Mouse (Mus musculus): Measurements from ENCODE around the gene 6430548M08Rik. TPM values are rescaled to one million over a fixed set of nuclear protein-coding genes. Genes with fewer than 3 reads are reported as not detected.

Gene 6430548M08Rik
- total and polyA plus RNA-seq, 2 experiments, result 2.4 to 2.9 TPM

GRCm38 (mm10) chr8:120207364-120207763 is 93.4 kb downstream of the 6430548M08Rik start:
- Histone ChIP-seq H3K27me3 (ENCODE audit: control insufficient read depth, insufficient read depth, low read length) (no peaks in the 10 kb centered on the region), H3K36me3 (ENCODE audit: control insufficient read depth, insufficient read depth, low read length) (no peaks in the 10 kb centered on the region), H3K9ac (ENCODE audit: low read depth, low read length) (no peak overlapping the region), H3K79me2 (ENCODE audit: control insufficient read depth, insufficient read depth, low read length) (no peaks in the 10 kb centered on the region), H3K4me1 (ENCODE audit: control insufficient read depth, insufficient read depth, low read length) (no peaks in the 10 kb centered on the region), H3K4me3 (ENCODE audit: insufficient read depth, low read depth, low read length) (no peak overlapping the region), H3K27ac (replicated peaks; ENCODE audit: insufficient read depth, low read depth, low read length) (no peak overlapping the region)
- DNase-seq (ENCODE audit: extremely low read depth, low read depth, low spot score), result no peak
- 91% methylated on average over 8 of the region's 8 CpGs for WGBS
- TF ChIP-seq POLR2A (IDR thresholded peaks at IDR 0.05; ENCODE audit: extremely low read depth, insufficient read depth, low read length) (no peak), CTCF (IDR thresholded peaks at IDR 0.05; ENCODE audit: low read depth, low read length) (peak; percentile 31; the same call in 1 of the 2 replicates)

- Histone ChIP-seq H3K79me2 (ENCODE audit: control insufficient read depth, insufficient read depth, low read length) (no peaks in the 10 kb centered on the region), H3K27me3 (ENCODE audit: control insufficient read depth, insufficient read depth, low read length) (no peaks in the 10 kb centered on the region), H3K9ac (ENCODE audit: low read depth, low read length) (no peak overlapping the region), H3K4me1 (ENCODE audit: control insufficient read depth, insufficient read depth, low read length) (no peaks in the 10 kb centered on the region), H3K4me3 (ENCODE audit: insufficient read depth, low read depth, low read length) (no peak overlapping the region), H3K36me3 (ENCODE audit: control insufficient read depth, insufficient read depth, low read length) (no peaks in the 10 kb centered on the region), H3K27ac (replicated peaks; ENCODE audit: insufficient read depth, low read depth, low read length) (no peak overlapping the region)
- DNase-seq (ENCODE audit: extremely low read depth, low read depth, low spot score), result no peak
- 71% methylated on average over 11 of the region's 11 CpGs for WGBS
- no peak for TF ChIP-seq CTCF (IDR thresholded peaks at IDR 0.05; ENCODE audit: low read depth, low read length)
- no peak for TF ChIP-seq POLR2A (IDR thresholded peaks at IDR 0.05; ENCODE audit: extremely low read depth, insufficient read depth, low read length)
Measured at GRCm38 (mm10) chr8:120208113-120208512, 94.2 kb downstream of the 6430548M08Rik start.

- H3K36me3 ChIP-seq (ENCODE audit: control insufficient read depth, insufficient read depth, low read length), result no peaks in the 10 kb centered on the region
- H3K27me3 ChIP-seq (ENCODE audit: control insufficient read depth, insufficient read depth, low read length), result no peaks in the 10 kb centered on the region
- no peak for TF ChIP-seq CTCF (IDR thresholded peaks at IDR 0.05; ENCODE audit: low read depth, low read length)
- no peak for TF ChIP-seq POLR2A (IDR thresholded peaks at IDR 0.05; ENCODE audit: extremely low read depth, insufficient read depth, low read length)
- H3K9ac ChIP-seq (ENCODE audit: low read depth, low read length), result no peak overlapping the region
- H3K27ac ChIP-seq (replicated peaks; ENCODE audit: insufficient read depth, low read depth, low read length), result no peak overlapping the region
- H3K4me1 ChIP-seq (ENCODE audit: control insufficient read depth, insufficient read depth, low read length), result no peaks in the 10 kb centered on the region; the same call in 1 of the 2 replicates
- H3K4me3 ChIP-seq (ENCODE audit: insufficient read depth, low read depth, low read length), result no peak overlapping the region
- no peak for DNase-seq (ENCODE audit: extremely low read depth, low read depth, low spot score)
- WGBS, result 52% methylated on average over 4 of the region's 4 CpGs
- H3K79me2 ChIP-seq (ENCODE audit: control insufficient read depth, insufficient read depth, low read length), result no peaks in the 10 kb centered on the region
Measured at GRCm38 (mm10) chr8:120211345-120211744, 97.4 kb downstream of the 6430548M08Rik start.

GRCm38 (mm10) chr8:120212596-120212995 is 98.6 kb downstream of the 6430548M08Rik start:
- H3K27me3 ChIP-seq (ENCODE audit: control insufficient read depth, insufficient read depth, low read length), result no peaks in the 10 kb centered on the region
- H3K79me2 ChIP-seq (ENCODE audit: control insufficient read depth, insufficient read depth, low read length), result no peaks in the 10 kb centered on the region
- no peak for DNase-seq (ENCODE audit: extremely low read depth, low read depth, low spot score)
- H3K4me1 ChIP-seq (ENCODE audit: control insufficient read depth, insufficient read depth, low read length), result no peaks in the 10 kb centered on the region; the same call in 1 of the 2 replicates
- H3K4me3 ChIP-seq (ENCODE audit: insufficient read depth, low read depth, low read length), result no peak overlapping the region
- no peaks in the 10 kb centered on the region for H3K36me3 ChIP-seq (ENCODE audit: control insufficient read depth, insufficient read depth, low read length)
- no peak for TF ChIP-seq CTCF (IDR thresholded peaks at IDR 0.05; ENCODE audit: low read depth, low read length)
- TF ChIP-seq POLR2A (IDR thresholded peaks at IDR 0.05; ENCODE audit: extremely low read depth, insufficient read depth, low read length), result no peak
- H3K27ac ChIP-seq (replicated peaks; ENCODE audit: insufficient read depth, low read depth, low read length), result no peak overlapping the region
- over 99% methylated on average over 7 of the region's 7 CpGs for WGBS
- H3K9ac ChIP-seq (ENCODE audit: low read depth, low read length), result no peak overlapping the region

- no peaks in the 10 kb centered on the region for H3K79me2 ChIP-seq (ENCODE audit: control insufficient read depth, insufficient read depth, low read length)
- H3K27ac ChIP-seq (replicated peaks; ENCODE audit: insufficient read depth, low read depth, low read length), result no peak overlapping the region
- no peak for DNase-seq (ENCODE audit: extremely low read depth, low read depth, low spot score)
- no peaks in the 10 kb centered on the region; the same call in 1 of the 2 replicates for H3K4me1 ChIP-seq (ENCODE audit: control insufficient read depth, insufficient read depth, low read length)
- no peak overlapping the region for H3K9ac ChIP-seq (ENCODE audit: low read depth, low read length)
- 98% methylated on average over 3 of the region's 3 CpGs for WGBS
- H3K36me3 ChIP-seq (ENCODE audit: control insufficient read depth, insufficient read depth, low read length), result no peaks in the 10 kb centered on the region
- no peak for TF ChIP-seq POLR2A (IDR thresholded peaks at IDR 0.05; ENCODE audit: extremely low read depth, insufficient read depth, low read length)
- H3K4me3 ChIP-seq (ENCODE audit: insufficient read depth, low read depth, low read length), result no peak overlapping the region
- H3K27me3 ChIP-seq (ENCODE audit: control insufficient read depth, insufficient read depth, low read length), result no peaks in the 10 kb centered on the region
Measured at GRCm38 (mm10) chr8:120213229-120213628, 99.3 kb downstream of the 6430548M08Rik start.

GRCm38 (mm10) chr8:120213939-120214338 is 100.0 kb downstream of the 6430548M08Rik start:
- TF ChIP-seq CTCF (IDR thresholded peaks at IDR 0.05; ENCODE audit: low read depth, low read length), result no peak
- TF ChIP-seq POLR2A (IDR thresholded peaks at IDR 0.05; ENCODE audit: extremely low read depth, insufficient read depth, low read length), result no peak
- no peaks in the 10 kb centered on the region for H3K27me3 ChIP-seq (ENCODE audit: control insufficient read depth, insufficient read depth, low read length)
- H3K79me2 ChIP-seq (ENCODE audit: control insufficient read depth, insufficient read depth, low read length), result no peaks in the 10 kb centered on the region
- DNase-seq (ENCODE audit: extremely low read depth, low read depth, low spot score), result peak; percentile 91
- H3K4me1 ChIP-seq (ENCODE audit: control insufficient read depth, insufficient read depth, low read length), result no peaks in the 10 kb centered on the region; the same call in 1 of the 2 replicates
- H3K27ac ChIP-seq (replicated peaks; ENCODE audit: insufficient read depth, low read depth, low read length), result no peak overlapping the region
- 47% methylated on average over 5 of the region's 5 CpGs for WGBS
- H3K4me3 ChIP-seq (ENCODE audit: insufficient read depth, low read depth, low read length), result no peak overlapping the region
- no peak overlapping the region for H3K9ac ChIP-seq (ENCODE audit: low read depth, low read length)
- no peaks in the 10 kb centered on the region for H3K36me3 ChIP-seq (ENCODE audit: control insufficient read depth, insufficient read depth, low read length)

Other genes with a start within 250 kb of the 6430548M08Rik start
- 42.6 and 50.1 TPM in 2 replicates for gene Usp10, start 203.8 kb upstream of the 6430548M08Rik start, total RNA-seq (2014; rRNA removed)
- gene Usp10, start 203.8 kb upstream of the 6430548M08Rik start, polyA plus RNA-seq (2012; rRNA removed), result 82.3 and 94.1 TPM in 2 replicates
- 6.4 and 8.3 TPM in 2 replicates for gene Gm20388, start 203.3 kb upstream of the 6430548M08Rik start, total RNA-seq (2014; rRNA removed)
- gene Gm20388, start 203.3 kb upstream of the 6430548M08Rik start, polyA plus RNA-seq (2012; rRNA removed), result 19.9 TPM in 2 replicates
- gene Crispld2, start 121.7 kb upstream of the 6430548M08Rik start, total RNA-seq (2014; rRNA removed), result 0.27 and 0.28 TPM in 2 replicates
- gene Crispld2, start 121.7 kb upstream of the 6430548M08Rik start, polyA plus RNA-seq (2012; rRNA removed), result 0.57 and 0.72 TPM in 2 replicates
- gene Zdhhc7, start 12.7 kb upstream of the 6430548M08Rik start, total RNA-seq (2014; rRNA removed), result 9.6 and 14.4 TPM in 2 replicates
- 25.4 and 27.1 TPM in 2 replicates for gene Zdhhc7, start 12.7 kb upstream of the 6430548M08Rik start, polyA plus RNA-seq (2012; rRNA removed)
- gene Fam92b, start 63.3 kb downstream of the 6430548M08Rik start, total RNA-seq (2014; rRNA removed), result not detected in 2 replicates
- not detected in 2 replicates for gene Fam92b, start 63.3 kb downstream of the 6430548M08Rik start, polyA plus RNA-seq (2012; rRNA removed)
- gene Gse1, start 114.3 kb downstream of the 6430548M08Rik start, total RNA-seq (2014; rRNA removed), result 2.6 and 3.6 TPM in 2 replicates
- 8.5 and 10.0 TPM in 2 replicates for gene Gse1, start 114.3 kb downstream of the 6430548M08Rik start, polyA plus RNA-seq (2012; rRNA removed)